Mouse (Mus musculus) limb, embryonic 12.5 days (tissue): ENCODE results near the gene Ripk4. TPM values are rescaled to one million over a fixed set of nuclear protein-coding genes. Genes with fewer than 3 reads are reported as not detected.

Experiments
- polyA plus RNA-seq: library from polyadenylated mRNA; unstranded; fragments of >200 nt; fragmentation: Nextera tagmentation; extraction: Ambion mirVana; gene quantifications from 2 replicates; pipeline ENCODE4 v1.2.1, GENCODE M21; 2016

The Ripk4 gene
- polyA plus RNA-seq, 1 experiment from 2014 or later = 5.2 TPM

Other genes with a start within 250 kb of the Ripk4 start
- gene Fam3b, start 249.0 kb downstream of the Ripk4 start, polyA plus RNA-seq = not detected in 2 replicates
- gene Tmprss2, start 152.6 kb downstream of the Ripk4 start, polyA plus RNA-seq = 0.58 and 0.66 TPM in 2 replicates
- 16.2 and 18.1 TPM in 2 replicates for gene Prdm15, start 88.1 kb upstream of the Ripk4 start, polyA plus RNA-seq
- gene C2cd2, start 198.8 kb upstream of the Ripk4 start, polyA plus RNA-seq = 15.0 and 18.9 TPM in 2 replicates
- gene Zbtb21, start 198.8 kb upstream of the Ripk4 start, polyA plus RNA-seq = 14.0 and 15.2 TPM in 2 replicates
- gene B230307C23Rik, start 233.5 kb upstream of the Ripk4 start, polyA plus RNA-seq = 19.8 and 21.8 TPM in 2 replicates